Comparison of ENCODE assay signal across 8 mouse cellular contexts in the genomic region with DNA sequence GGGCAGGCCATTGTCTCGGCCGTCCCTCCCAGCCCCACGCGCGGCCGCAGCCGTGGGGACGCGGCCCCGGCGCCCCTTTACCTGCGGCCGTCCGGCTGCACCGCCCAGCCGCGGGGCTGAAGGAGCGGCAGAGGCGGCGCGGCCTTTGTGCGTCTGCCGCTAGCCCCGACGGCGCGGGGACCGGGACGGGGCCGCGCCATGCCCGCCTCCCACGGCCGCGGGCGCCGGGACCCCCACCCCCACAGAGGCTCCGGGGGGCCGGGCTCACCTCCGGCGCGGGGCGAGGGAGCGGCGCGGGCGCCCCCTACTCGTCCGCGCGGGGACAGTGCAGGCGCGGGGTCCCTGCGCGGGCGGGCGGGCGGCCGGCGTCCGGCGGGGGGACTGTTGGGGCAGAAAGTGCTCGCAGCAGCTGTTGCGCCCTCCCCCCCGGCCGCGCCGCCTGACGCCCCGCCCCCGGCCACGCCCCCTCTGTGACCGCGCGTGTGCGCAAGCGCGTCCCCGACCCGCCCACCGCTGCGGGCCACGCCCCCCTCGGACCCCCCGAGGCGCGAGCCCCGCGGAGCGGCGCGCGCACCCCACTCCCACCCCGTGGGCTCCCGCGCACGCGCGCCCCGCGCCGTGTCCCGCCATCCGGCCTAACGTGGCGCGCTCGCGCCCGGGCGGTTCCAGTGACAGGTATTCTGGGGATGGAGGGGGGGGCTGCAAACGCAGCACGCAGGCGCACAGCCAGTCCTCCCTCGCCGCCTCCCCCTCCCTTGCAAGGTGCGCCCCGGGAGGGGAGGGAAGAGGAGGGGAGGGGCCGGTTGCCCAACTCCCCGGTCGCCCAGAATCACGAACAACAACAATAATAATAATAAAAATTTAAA. TPM values are rescaled to one million over a fixed set of nuclear protein-coding genes. Genes with fewer than 3 reads are reported as not detected.
DNase-seq lines count a peak whose midpoint lies in the region; ATAC-seq lines count a peak whose summit lies in the region.

No protein-coding gene starts in this region.

- peak overlapping the region; percentile 94 for H3K4me3 ChIP-seq in heart, embryonic 14.5 days (ENCODE audit: control insufficient read depth in 1 of 2, insufficient read depth in 1 of 2, low read depth in 1 of 2, low read length in 2 of 2)
- peak overlapping the region; percentile 97 for H3K4me3 ChIP-seq in liver, embryonic 15.5 days (replicated peaks)
- H3K4me3 ChIP-seq in neural tube, embryonic 12.5 days, result peak overlapping the region; percentile 90
- peak overlapping the region; percentile 93 for H3K4me3 ChIP-seq in stomach, embryonic 16.5 days (replicated peaks; ENCODE audit: low read length)

- peak overlapping the region; percentile 96 to 97 for H3K27ac ChIP-seq in heart, embryonic 14.5 days (replicated peaks in 1 of 2; ENCODE audit: control insufficient read depth in 1 of 2, insufficient read depth in 1 of 2, low read depth in 2 of 2, low read length in 2 of 2)
- peak overlapping the region; percentile 92 for H3K27ac ChIP-seq in liver, embryonic 15.5 days (replicated peaks)
- H3K27ac ChIP-seq in neural tube, embryonic 12.5 days, result peak overlapping the region; percentile 66
- H3K27ac ChIP-seq in stomach, embryonic 16.5 days (ENCODE audit: low read length), result peak overlapping the region; percentile 95

- no peaks in the 10 kb centered on the region for H3K9me3 ChIP-seq in heart, embryonic 14.5 days (ENCODE audit: control insufficient read depth, low read length)
- no peaks in the 10 kb centered on the region for H3K9me3 ChIP-seq in liver, embryonic 15.5 days (replicated peaks)
- H3K9me3 ChIP-seq in neural tube, embryonic 12.5 days, result no peaks in the 10 kb centered on the region
- H3K9me3 ChIP-seq in stomach, embryonic 16.5 days (replicated peaks; ENCODE audit: control insufficient read depth, low read length), result no peaks in the 10 kb centered on the region

- no peaks in the 10 kb centered on the region for H3K36me3 ChIP-seq in heart, embryonic 14.5 days (ENCODE audit: control insufficient read depth, insufficient read depth, low read length)
- no peaks in the 10 kb centered on the region for H3K36me3 ChIP-seq in liver, embryonic 15.5 days (replicated peaks)
- no peaks in the 10 kb centered on the region for H3K36me3 ChIP-seq in neural tube, embryonic 12.5 days
- no peaks in the 10 kb centered on the region for H3K36me3 ChIP-seq in stomach, embryonic 16.5 days (ENCODE audit: control insufficient read depth, insufficient read depth, low read length)

- H3K27me3 ChIP-seq in heart, embryonic 14.5 days (ENCODE audit: control insufficient read depth, insufficient read depth, low read length), result no peaks in the 10 kb centered on the region
- no peaks in the 10 kb centered on the region for H3K27me3 ChIP-seq in liver, embryonic 15.5 days
- peaks cover 5% of the 10 kb centered on the region; the same call in 1 of the 2 replicates for H3K27me3 ChIP-seq in neural tube, embryonic 12.5 days (replicated peaks)
- no peaks in the 10 kb centered on the region for H3K27me3 ChIP-seq in stomach, embryonic 16.5 days (ENCODE audit: control insufficient read depth, insufficient read depth, low read length)

- peaks cover 25 to 47% of the 10 kb centered on the region in 2 experiments for H3K4me1 ChIP-seq in heart, embryonic 14.5 days (ENCODE audit: control insufficient read depth in 2 of 2, insufficient read depth in 2 of 2, low read length in 2 of 2)
- peaks cover 86% of the 10 kb centered on the region for H3K4me1 ChIP-seq in liver, embryonic 15.5 days (replicated peaks)
- H3K4me1 ChIP-seq in neural tube, embryonic 12.5 days, result peaks cover 44% of the 10 kb centered on the region
- H3K4me1 ChIP-seq in stomach, embryonic 16.5 days (ENCODE audit: control insufficient read depth, insufficient read depth, low read length), result peaks cover 39% of the 10 kb centered on the region

- peak; percentile 97 for DNase-seq in A20 (ENCODE audit: low read depth, low spot score)
- DNase-seq in adrenal gland, postnatal 10 days, result peak; percentile 95
- DNase-seq in kidney, postnatal 10 days, result peak; percentile 94

- peak overlapping the region; percentile 83 for H3K4me2 ChIP-seq in heart, embryonic 14.5 days (ENCODE audit: low read length)
- H3K4me2 ChIP-seq in liver, embryonic 15.5 days, result peak overlapping the region; percentile 94
- peak overlapping the region; percentile 75 for H3K4me2 ChIP-seq in neural tube, embryonic 12.5 days (replicated peaks)
- peak overlapping the region; percentile 78 for H3K4me2 ChIP-seq in stomach, embryonic 16.5 days (ENCODE audit: low read depth, low read length)

- peak overlapping the region; percentile 98 for H3K9ac ChIP-seq in heart, embryonic 14.5 days (ENCODE audit: low read length)
- peak overlapping the region; percentile 97 for H3K9ac ChIP-seq in liver, embryonic 15.5 days
- peak overlapping the region; percentile 94 for H3K9ac ChIP-seq in neural tube, embryonic 12.5 days
- H3K9ac ChIP-seq in stomach, embryonic 16.5 days (ENCODE audit: low read length), result peak overlapping the region; percentile 99

- ATAC-seq in erythroblast, adult 5-6 weeks (replicated peaks; ENCODE audit: low FRiP score, poor library complexity, severe bottlenecking), result peak; percentile 39; the same call in 1 of the 2 replicates
- ATAC-seq in heart, embryonic 14.5 days (ENCODE audit: insufficient number of reproducible peaks, insufficient read depth, low FRiP score, low read depth), result peak; percentile 87
- ATAC-seq in liver, embryonic 15.5 days (ENCODE audit: insufficient read depth), result peak; percentile 73
- peak; percentile 89 for ATAC-seq in neural tube, embryonic 12.5 days (ENCODE audit: low FRiP score, low read depth)
- peak; percentile 90 for ATAC-seq in stomach, embryonic 16.5 days (ENCODE audit: insufficient read depth, low FRiP score)

- 2% methylated on average over 69 of the region's 122 CpGs for WGBS in heart, embryonic 14.5 days
- WGBS in liver, embryonic 15.5 days (ENCODE audit: insufficient replicate concordance), result under 1% methylated on average over 102 of the region's 122 CpGs
- 1% methylated on average over 107 of the region's 122 CpGs for WGBS in neural tube, embryonic 12.5 days
- under 1% methylated on average over 100 of the region's 122 CpGs for WGBS in stomach, embryonic 16.5 days

RNA-seq across cellular contexts. Expression of a gene that starts 16.9 kb away (rescaled TPM):
- 10 to 100 TPM; 22.0 to 31.0 TPM for total RNA-seq in adrenal gland, postnatal 10 days (2021)
- total RNA-seq in erythroblast, adult 5-6 weeks (2015; ENCODE audit: low replicate concordance), result 75.7 and 92.6 TPM in 2 replicates
- 169 and 180 TPM in 2 replicates for total RNA-seq in erythroblast, adult 5-6 weeks (2017; ENCODE audit: low replicate concordance)
- polyA plus RNA-seq in heart, embryonic 14.5 days (2014; fragmentation: Nextera tagmentation; extraction: Ambion mirVana), result 3.3 and 3.4 TPM in 2 replicates
- polyA plus RNA-seq in liver, embryonic 15.5 days (2015; fragmentation: Nextera tagmentation; extraction: Ambion mirVana), result 3.4 and 4.7 TPM in 2 replicates
- polyA plus RNA-seq in neural tube, embryonic 12.5 days (2016; fragmentation: Nextera tagmentation; extraction: Ambion mirVana), result 2.3 and 2.5 TPM in 2 replicates
- polyA plus RNA-seq in stomach, embryonic 16.5 days (2015; fragmentation: Nextera tagmentation; extraction: Ambion mirVana), result 3.0 and 3.2 TPM in 2 replicates

Comparison
In these comparisons a context has a peak if more than half of its experiments do, and no peak if none do; other contexts are left out.
1. Peak in every context shown above with its lines: DNase-seq, ATAC-seq, H3K4me3 ChIP-seq and H3K27ac ChIP-seq.
2. ATAC-seq: peak in every context shown above with its lines; median percentile 90 in stomach, embryonic 16.5 days; 89 in neural tube, embryonic 12.5 days; 87 in heart, embryonic 14.5 days; 73 in liver, embryonic 15.5 days; 39 in erythroblast, adult 5-6 weeks.